Mouse (Mus musculus): ENCODE measurements at regions not wholly inside any gene's neighbourhood (a gene's known extent, or its start where the extent isn't known, plus 50 kb on each side); places are given as distances from the start of the nearest gene placed in this dataset.

GRCm38 (mm10) chr16:52746186-52746585 is 292.3 kb upstream of the Alcam start:
- DNase-seq (ENCODE audit: low spot score in 2 of 2): no peak

GRCm38 (mm10) chr16:52744720-52745119 is 290.8 kb upstream of the Alcam start:
- no peak for DNase-seq (ENCODE audit: low spot score in 2 of 2)

- DNase-seq (ENCODE audit: low spot score in 2 of 2): no peak
Measured at GRCm38 (mm10) chr16:52742166-52742565, 288.3 kb upstream of the Alcam start.

- DNase-seq (ENCODE audit: low spot score in 2 of 2): no peak
Measured at GRCm38 (mm10) chr16:52726120-52726844, 272.4 kb upstream of the Alcam start.

- no peak for DNase-seq (ENCODE audit: low spot score in 2 of 2)
Measured at GRCm38 (mm10) chr16:52718231-52718932, 264.5 kb upstream of the Alcam start.

- no peak for DNase-seq (ENCODE audit: low spot score in 2 of 2)
Measured at GRCm38 (mm10) chr16:52690272-52690671, 236.4 kb upstream of the Alcam start.

- no peak for DNase-seq (ENCODE audit: low spot score in 2 of 2)
Measured at GRCm38 (mm10) chr16:52654825-52655224, 201.0 kb upstream of the Alcam start.
